Mouse (Mus musculus) liver, postnatal 0 days (tissue): ENCODE results near the gene Kdm4b.

Experiments used
- CTCF ChIP-seq: sonication (generic); IDR thresholded peaks from 2 replicates; pipeline ENCODE4 v1.5.1; 2016; ENCODE audit warnings: antibody characterized with exemption, low read depth
- EP300 ChIP-seq: IDR thresholded peaks from 2 replicates; pipeline ENCODE4 v1.6.1; 2016; ENCODE audit warnings: antibody characterized with exemption, low read depth, mild to moderate bottlenecking

- TF ChIP-seq CTCF, result no peak
- no peak for TF ChIP-seq EP300
Observed at GRCm38 (mm10) chr17:56405856-56406840, 80.3 kb downstream of the Kdm4b start.
